Mouse (Mus musculus) olfactory bulb, adult 2 months (tissue): ENCODE measurements around the gene Jaml. TPM values are rescaled to one million over a fixed set of nuclear protein-coding genes. Genes with fewer than 3 reads are reported as not detected.
"Not testable (repeated sequence)": the region's sequence is repeated elsewhere in the genome, so short reads cannot be mapped to it uniquely, and the experiment has no call there.

Experiments used
- H3K27ac ChIP-seq: fragments of 200-500 bp; 2 replicates; pipeline ENCODE4 v1.5.1; 2012; ENCODE audit warnings: low read depth, low read length; ENCODE audit not compliant: insufficient read depth
- H3K4me1 ChIP-seq: fragments of 200-500 bp; 2 replicates; pipeline ENCODE4 v1.6.1; 2012; ENCODE audit warnings: low read length; ENCODE audit not compliant: control insufficient read depth, insufficient read depth
- H3K4me3 ChIP-seq: fragments of 200-500 bp; 2 replicates; pipeline ENCODE4 v1.5.1; 2012; ENCODE audit warnings: mild to moderate bottlenecking, low read depth, low read length, moderate library complexity; ENCODE audit not compliant: insufficient read depth
- CTCF ChIP-seq: fragments of 200-500 bp; IDR thresholded peaks from 2 replicates; pipeline ENCODE4 v1.5.1; 2012; ENCODE audit warnings: low read depth, mild to moderate bottlenecking, low read length, moderate library complexity; ENCODE audit not compliant: insufficient read depth
- POLR2A ChIP-seq: fragments of 200-500 bp; IDR thresholded peaks from 2 replicates; pipeline ENCODE4 v1.6.1; 2012; ENCODE audit warnings: mild to moderate bottlenecking, low read depth, low read length, moderate library complexity; ENCODE audit not compliant: insufficient read depth
- WGBS: fragments of 180-500 bp; shearing (Covaris S2); methylation state at CpG from one replicate; pipeline ENCODE4 v1.1.7; 2018; 5-methylcytosine and 5-hydroxymethylcytosine counted together
- polyA plus RNA-seq: library from polyadenylated mRNA; stranded (reverse); fragments of >200 nt; gene quantifications from 2 replicates; pipeline ENCODE4 v1.2.4, GENCODE M21; 2012; ENCODE audit warnings: low replicate concordance; ENCODE audit not compliant: missing spikeins, insufficient read depth, insufficient read length

The Jaml gene
- polyA plus RNA-seq, result not detected in 2 replicates

DNA sequence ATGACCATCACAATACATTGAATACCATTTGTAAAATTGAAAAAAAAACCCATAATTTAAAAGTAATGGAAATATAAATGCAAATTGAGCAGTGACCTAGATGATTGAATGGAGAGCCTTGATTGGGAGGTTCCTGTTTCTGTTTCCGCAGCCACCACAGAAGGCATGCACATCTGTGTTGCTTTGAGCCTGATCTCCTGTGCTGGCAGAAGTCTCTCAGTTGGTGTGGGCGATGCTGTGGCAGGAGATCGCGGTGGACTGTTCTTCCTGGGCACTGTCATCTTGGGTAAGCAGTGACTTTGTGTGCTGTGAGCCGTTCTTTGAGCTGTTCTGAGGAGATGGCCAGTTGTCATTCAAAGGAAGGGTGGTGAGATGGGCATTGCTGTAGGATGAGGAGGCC is at the start of gene Jaml:
Gene Jaml, plus strand, starts transcription at position 173 of the 400 bp plus-strand sequence.
- H3K4me1 ChIP-seq, result no peaks in the 10 kb centered on the region
- H3K27ac ChIP-seq, result no peak within 1 kb of the TSS
- TF ChIP-seq POLR2A (no peak), CTCF (no peak)
- 89% methylated on average over 5 of the region's 5 CpGs for WGBS
- H3K4me3 ChIP-seq, result no peak within 1 kb of the TSS

DNA sequence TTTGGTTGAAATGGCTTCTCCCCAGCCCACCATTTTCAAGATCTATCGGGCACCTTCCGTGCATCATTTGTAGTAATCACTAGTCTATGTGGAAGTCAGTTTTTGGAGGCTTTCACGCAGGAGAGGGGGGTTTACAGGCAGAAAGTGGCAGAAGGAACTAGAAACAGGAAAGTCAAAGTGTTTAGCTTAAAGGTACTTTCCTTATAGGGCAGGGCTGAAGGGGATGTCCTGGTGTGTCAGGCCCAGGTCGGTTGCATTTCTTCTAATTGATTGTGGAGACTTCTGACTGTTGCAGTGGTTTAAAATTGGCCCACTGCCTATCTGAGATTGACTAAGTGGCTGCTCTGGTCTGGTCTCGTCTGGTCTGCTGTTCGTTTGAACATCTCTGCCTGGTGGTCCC is 48.6 kb upstream of the Jaml start:
- TF ChIP-seq CTCF, result no peak
- no peak for TF ChIP-seq POLR2A
- WGBS, result 80% methylated on average over 6 of the region's 6 CpGs
- Histone ChIP-seq H3K4me3 (no peak overlapping the region), H3K4me1 (no peaks in the 10 kb centered on the region), H3K27ac (no peak overlapping the region)

DNA sequence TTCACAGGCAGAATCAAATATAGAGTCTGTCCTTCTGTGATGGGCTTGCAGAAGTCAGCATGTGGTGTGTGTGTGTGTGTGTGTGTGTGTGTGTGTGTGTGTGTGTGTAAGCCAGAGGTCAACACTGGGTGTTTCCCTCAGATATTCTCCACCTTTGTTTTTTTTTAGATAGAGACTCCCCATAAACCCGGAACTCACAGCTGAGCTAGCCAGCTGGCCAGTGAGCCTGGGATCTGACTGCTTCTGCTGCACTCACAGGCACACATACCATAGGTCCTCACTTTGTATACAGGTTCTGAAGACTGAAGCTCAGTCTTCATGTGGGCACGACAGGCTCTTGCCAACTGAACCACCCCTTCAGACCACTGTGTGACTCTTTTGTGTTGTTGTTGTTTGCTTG is 46.7 kb upstream of the Jaml start:
- Histone ChIP-seq H3K4me1 (no peaks in the 10 kb centered on the region), H3K4me3 (no peak overlapping the region), H3K27ac (no peak overlapping the region)
- TF ChIP-seq POLR2A, result no peak
- TF ChIP-seq CTCF, result no peak
- 57% methylated on average over 2 of the region's 2 CpGs for WGBS

DNA sequence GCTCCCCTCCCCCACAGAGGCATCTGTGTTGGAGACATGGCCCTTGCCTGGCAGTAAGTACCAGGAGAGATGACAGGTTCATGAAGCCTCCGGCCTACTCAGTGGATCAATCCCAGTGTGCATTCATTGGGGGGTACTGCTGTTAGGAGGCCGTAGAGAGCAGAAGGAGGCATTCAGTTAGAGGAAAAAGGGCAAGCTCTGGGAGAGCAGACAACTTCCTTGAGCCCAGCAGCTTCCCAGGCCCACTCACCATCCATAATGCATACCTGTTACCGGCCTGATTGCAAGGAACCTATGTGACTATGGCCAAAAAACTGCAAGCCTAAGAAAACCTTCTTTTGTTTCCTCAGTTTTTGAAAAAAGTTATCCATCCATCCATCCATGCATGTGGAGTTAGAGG is 44.5 kb upstream of the Jaml start:
- TF ChIP-seq CTCF (no peak), POLR2A (no peak)
- Histone ChIP-seq H3K4me1 (no peaks in the 10 kb centered on the region), H3K4me3 (no peak overlapping the region), H3K27ac (no peak overlapping the region)
- 85% methylated on average over 3 of the region's 3 CpGs for WGBS

DNA sequence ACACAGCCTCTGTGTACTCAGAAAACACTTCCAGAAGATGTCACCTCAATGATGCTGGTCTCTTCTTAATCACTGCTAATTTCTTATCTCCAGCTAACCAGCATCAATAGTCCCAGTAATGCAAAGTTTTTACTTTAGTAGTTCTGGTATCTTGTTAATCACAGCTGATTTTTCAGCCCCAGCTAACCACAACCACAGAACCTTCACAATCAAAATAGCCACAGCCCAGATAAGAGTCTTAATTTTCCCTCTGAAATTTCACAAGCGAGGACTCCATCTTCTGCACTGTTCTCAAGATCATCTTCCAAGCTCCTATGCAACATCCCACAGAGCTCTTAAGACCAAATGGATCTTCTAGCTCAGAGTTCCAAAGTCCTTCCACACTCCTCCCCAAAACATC is 41.2 kb upstream of the Jaml start:
- H3K4me3 ChIP-seq, H3K27ac ChIP-seq, H3K4me1 ChIP-seq: not testable (repeated sequence)
- WGBS, result 85% methylated on average over 1 of the region's 1 CpGs

DNA sequence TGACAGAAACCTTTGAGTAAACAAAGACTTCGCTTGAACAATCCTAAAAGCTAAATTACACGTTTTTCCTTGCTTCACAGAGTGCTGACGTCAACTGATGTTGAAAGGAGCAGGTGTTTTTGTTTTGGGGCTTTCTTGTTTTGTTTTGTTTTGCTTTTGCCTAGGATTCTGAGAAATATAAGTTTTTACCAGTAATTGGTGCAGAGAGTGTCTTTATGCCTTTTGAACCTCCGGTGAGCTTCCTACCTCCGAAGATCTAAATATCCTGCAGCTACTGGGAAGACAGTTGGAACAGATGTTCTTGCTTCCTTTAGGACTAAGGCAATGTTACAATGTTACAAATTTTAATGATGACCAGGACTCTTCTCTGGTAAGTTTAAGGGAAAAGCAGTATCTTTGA is 39.5 kb upstream of the Jaml start, which contains the start of gene Mpzl2:
Gene Mpzl2, plus strand, starts transcription at position 301 of the 400 bp plus-strand sequence.
- H3K4me1 ChIP-seq, result peaks cover 8% of the 10 kb centered on the region
- no peak within 1 kb of the TSS for H3K27ac ChIP-seq
- 31% methylated on average over 5 of the region's 5 CpGs for WGBS
- TF ChIP-seq POLR2A (no peak), CTCF (no peak)
- no peak within 1 kb of the TSS for H3K4me3 ChIP-seq

DNA sequence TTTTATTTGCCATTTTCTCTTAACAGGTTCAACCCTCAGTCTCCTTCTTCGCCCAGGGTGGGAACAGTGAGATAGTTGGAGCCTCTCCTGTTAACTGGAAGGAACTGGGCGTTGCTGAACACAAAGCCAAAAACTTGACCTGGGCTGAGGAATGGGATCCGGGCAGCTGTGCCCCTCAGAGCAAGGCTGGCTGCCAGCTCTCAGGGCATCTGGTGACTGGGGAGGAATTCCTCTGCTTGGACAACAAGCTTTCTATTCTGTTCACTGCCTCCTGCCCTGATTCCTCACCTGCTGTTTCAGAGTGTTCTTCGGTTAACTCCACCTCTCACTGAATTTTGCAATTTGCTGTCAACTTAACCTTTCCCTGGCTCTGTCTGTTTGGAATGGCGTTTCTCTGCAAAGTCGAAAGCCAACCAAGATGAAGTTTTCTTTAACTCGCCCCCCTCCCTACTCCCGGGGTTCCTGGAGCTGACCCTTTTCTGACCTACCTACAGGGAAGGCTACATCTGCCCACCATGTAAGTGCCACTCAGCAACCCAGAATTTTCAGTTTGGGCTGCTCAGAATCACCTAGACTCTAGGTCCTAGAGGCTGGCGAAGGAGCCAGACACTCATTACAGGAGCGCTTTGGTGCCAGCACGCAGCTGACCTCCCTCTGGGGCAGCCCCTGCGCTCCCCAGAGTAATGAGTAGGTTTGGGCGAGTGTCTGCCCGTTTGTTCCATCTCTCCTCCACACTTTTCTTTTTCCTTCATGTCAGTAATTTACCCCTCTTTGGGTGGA is 38.7 kb upstream of the Jaml start:
- H3K4me1 ChIP-seq, result peaks cover 8% of the 10 kb centered on the region
- WGBS, result 12% methylated on average over 14 of the region's 14 CpGs
- no peak overlapping the region for H3K27ac ChIP-seq
- no peak overlapping the region for H3K4me3 ChIP-seq
- no peak for TF ChIP-seq CTCF
- TF ChIP-seq POLR2A, result no peak

DNA sequence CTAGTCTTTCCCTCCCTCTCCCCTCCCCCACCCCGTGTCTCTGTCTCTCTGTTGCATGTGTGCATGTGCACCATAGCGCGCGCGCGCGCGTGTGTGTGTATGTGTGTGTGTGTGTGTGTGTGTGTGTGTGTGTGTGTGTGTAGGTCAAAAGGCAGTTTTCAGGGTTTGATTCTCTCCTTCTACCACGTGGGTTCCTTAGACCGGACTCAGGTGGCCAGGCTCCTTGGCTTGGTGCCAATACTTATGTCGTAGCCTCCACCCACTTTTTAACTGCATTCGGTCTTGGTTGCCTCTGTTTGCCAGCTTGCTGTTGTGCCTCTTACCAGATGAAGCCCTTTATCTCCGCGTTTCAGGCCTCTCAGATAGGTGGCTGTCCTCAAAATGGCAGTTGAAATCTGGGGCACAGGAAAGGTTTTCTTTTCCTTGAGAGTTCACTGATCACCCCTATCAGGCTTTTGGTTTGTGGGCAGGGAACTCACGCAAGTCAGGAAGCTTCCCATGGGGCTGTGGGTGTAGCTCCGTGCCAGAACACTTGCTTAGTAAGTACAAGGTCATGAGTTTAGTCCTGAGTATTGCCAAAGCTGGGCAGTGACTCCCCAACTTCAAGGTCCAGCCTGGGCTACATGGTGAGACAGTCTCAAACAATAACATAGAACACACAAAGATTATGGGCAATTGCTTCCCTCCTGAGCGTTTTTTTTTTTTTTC is 37.7 kb upstream of the Jaml start:
- no peak for TF ChIP-seq CTCF
- TF ChIP-seq POLR2A, result no peak
- 19% methylated on average over 17 of the region's 17 CpGs for WGBS
- H3K4me1 ChIP-seq, result peaks cover 8% of the 10 kb centered on the region
- no peak overlapping the region for H3K4me3 ChIP-seq
- no peak overlapping the region for H3K27ac ChIP-seq

DNA sequence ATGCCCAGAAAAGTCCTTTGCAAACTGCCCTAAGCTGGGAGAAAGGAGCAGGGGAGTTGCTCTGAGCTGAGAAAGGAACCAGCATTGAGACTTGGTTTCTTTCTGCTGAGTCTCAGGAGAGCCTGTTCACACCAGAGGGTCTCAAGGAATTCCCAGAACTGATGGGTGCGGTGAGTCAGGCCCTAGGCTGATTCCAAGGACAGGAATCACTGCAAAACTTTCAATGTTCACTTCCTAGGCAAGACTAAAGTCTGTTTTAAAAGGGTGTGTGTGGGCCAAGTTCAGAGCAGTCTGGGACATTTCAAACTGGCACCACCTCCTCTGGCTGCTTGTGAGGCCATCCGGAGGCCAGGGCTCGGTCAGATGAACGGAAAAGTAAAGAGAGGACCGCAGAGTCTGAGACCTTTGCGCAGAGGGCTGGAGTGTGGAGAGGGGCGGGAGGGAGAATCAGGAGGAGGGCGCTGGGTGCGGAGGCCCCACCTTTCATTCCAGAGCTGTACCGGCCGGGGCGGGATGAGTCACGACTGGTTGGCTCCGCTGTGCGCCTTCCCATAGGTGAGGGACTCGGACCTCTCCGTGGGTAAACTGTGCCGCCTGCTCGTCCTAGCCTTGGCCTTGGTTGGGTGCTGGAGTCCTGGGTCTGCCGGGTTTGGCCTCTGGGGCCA is 36.8 kb upstream of the Jaml start:
- Histone ChIP-seq H3K4me3 (no peak overlapping the region), H3K4me1 (peaks cover 8% of the 10 kb centered on the region), H3K27ac (no peak overlapping the region)
- TF ChIP-seq CTCF (no peak), POLR2A (no peak)
- 5% methylated on average over 20 of the region's 20 CpGs for WGBS
